Mouse (Mus musculus): Measurements from ENCODE around the gene Gm21861. TPM values are rescaled to one million over a fixed set of nuclear protein-coding genes. Genes with fewer than 3 reads are reported as not detected.
"Not testable (repeated sequence)": the region's sequence is repeated elsewhere in the genome, so short reads cannot be mapped to it uniquely, and the experiment has no call there.

The Gm21861 gene
- not detected in 2 replicates for polyA plus RNA-seq (2012; rRNA removed)

DNA sequence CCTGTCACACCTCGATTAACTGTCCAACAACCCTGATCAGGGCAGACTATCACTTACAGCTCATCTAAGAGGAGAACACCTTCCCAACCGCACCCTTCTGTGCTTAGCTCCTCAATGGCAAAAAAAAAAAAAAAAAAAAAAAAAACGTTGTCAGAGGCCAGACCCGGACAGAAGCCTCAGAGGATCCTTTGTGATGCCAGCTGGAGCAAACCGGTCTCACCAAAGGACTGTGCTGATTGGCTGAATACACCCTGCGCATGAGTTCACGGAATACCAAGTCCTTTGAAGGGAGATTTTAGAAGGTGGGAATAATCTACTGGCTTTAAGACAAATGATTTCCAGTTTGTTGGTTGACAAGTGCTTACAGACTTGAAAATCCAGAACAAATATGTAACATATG is at the start of gene Gm21861:
Gm21861 (minus strand) TSS at position 101 of the 400 bp plus-strand sequence.
- not testable (repeated sequence) for H3K36me3 ChIP-seq (ENCODE audit: control insufficient read depth, insufficient read depth, low read length); H3K27me3 ChIP-seq (ENCODE audit: control insufficient read depth, insufficient read depth, low read length); H3K4me1 ChIP-seq (ENCODE audit: control insufficient read depth, insufficient read depth, insufficient read length, low read length); H3K27ac ChIP-seq (ENCODE audit: insufficient read depth, low read depth, low read length); H3K4me3 ChIP-seq (ENCODE audit: low read depth, low read length)
- WGBS, result no CpG with 5 or more reads among the region's 7 CpGs
